Mouse (Mus musculus): ENCODE results near the gene Fam49a. TPM values are rescaled to one million over a fixed set of nuclear protein-coding genes. Genes with fewer than 3 reads are reported as not detected.

The Fam49a gene
- polyA plus RNA-seq, 2 experiments, result 4.6 to 11.3 TPM

DNA sequence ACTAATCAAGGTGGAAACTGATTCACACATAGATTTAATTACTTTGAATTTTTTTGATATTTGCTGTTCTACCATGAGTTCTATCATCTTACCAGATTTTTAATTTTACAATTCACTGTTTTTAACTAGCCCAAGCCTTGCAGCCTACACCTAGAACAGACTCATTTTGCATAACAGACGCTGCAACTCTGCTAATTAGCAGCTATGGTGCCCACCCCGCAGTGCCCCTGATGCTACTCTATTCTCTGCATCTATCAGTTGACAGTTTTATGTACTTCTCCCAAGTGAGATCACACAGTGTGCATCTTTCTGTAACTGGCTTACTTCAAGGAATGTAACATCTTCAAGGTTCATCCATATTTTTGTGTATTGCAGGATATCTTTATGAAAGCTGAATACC, 86.7 kb downstream of the Fam49a start:
- TF ChIP-seq POLR2A (IDR thresholded peaks at IDR 0.05; ENCODE audit: borderline replicate concordance, extremely low read depth, insufficient read depth, insufficient read length), result no peak
- ATAC-seq (ENCODE audit: low FRiP score, low read depth) (no peak), DNase-seq (ENCODE audit: low spot score) (no peak)
- no peak overlapping the region for H3K27ac ChIP-seq (replicated peaks; ENCODE audit: low read depth, low read length)
- WGBS, result 76% methylated on average over 2 of the region's 2 CpGs
- no peaks in the 10 kb centered on the region for H3K9me3 ChIP-seq (ENCODE audit: control insufficient read depth, low read length)
- H3K4me3 ChIP-seq (replicated peaks; ENCODE audit: low read length), result no peak overlapping the region
- H3K9ac ChIP-seq (ENCODE audit: low read depth, low read length, severe bottlenecking), result no peak overlapping the region
- H3K4me2 ChIP-seq (replicated peaks; ENCODE audit: low read depth, low read length, severe bottlenecking), result no peak overlapping the region
- H3K27me3 ChIP-seq (ENCODE audit: control insufficient read depth, insufficient read depth, low read length), result no peaks in the 10 kb centered on the region
- no peaks in the 10 kb centered on the region for H3K4me1 ChIP-seq (ENCODE audit: control insufficient read depth, insufficient read depth, low read length)
- H3K36me3 ChIP-seq (ENCODE audit: control insufficient read depth, insufficient read depth, low read length), result no peaks in the 10 kb centered on the region

DNA sequence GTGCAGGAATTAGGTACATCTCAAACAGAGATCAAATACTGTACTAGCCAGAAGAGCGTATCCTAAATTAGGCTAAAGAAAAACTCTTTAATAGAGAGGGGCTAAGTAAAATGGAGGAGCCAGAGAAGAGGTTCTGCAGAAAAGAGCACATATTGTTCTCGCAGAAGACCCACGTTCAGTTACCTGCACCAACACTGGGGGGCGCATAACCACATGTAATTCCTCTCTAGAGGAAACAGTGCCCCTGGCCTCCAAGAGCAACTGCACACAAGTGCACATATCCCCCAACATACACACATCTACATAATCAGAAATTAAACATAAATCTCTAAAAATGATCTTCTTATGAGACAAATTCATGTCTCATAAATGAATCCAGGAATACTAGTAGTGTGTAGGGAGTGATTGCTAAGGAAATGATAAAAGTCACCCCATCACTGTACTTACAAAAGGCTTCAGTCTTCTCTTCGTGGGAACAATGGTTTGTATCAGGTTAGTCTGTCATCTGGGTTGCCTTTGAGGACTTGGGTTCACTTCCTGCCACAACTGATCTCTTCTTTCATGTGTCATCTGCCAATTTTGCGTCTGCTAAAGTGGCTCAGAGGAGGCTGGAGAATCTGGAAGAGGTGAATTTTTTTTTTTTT, 87.8 kb downstream of the Fam49a start:
- Histone ChIP-seq H3K9ac (ENCODE audit: low read depth, low read length, severe bottlenecking) (no peak overlapping the region), H3K36me3 (ENCODE audit: control insufficient read depth, insufficient read depth, low read length) (no peaks in the 10 kb centered on the region), H3K27ac (replicated peaks; ENCODE audit: low read depth, low read length) (no peak overlapping the region), H3K27me3 (ENCODE audit: control insufficient read depth, insufficient read depth, low read length) (no peaks in the 10 kb centered on the region), H3K4me2 (replicated peaks; ENCODE audit: low read depth, low read length, severe bottlenecking) (no peak overlapping the region), H3K4me3 (replicated peaks; ENCODE audit: low read length) (no peak overlapping the region), H3K4me1 (ENCODE audit: control insufficient read depth, insufficient read depth, low read length) (no peaks in the 10 kb centered on the region), H3K9me3 (ENCODE audit: control insufficient read depth, low read length) (no peaks in the 10 kb centered on the region)
- ATAC-seq (ENCODE audit: low FRiP score, low read depth), result no peak
- DNase-seq (ENCODE audit: low spot score), result no peak
- TF ChIP-seq POLR2A (IDR thresholded peaks at IDR 0.05; ENCODE audit: borderline replicate concordance, extremely low read depth, insufficient read depth, insufficient read length), result no peak
- WGBS, result 78% methylated on average over 6 of the region's 6 CpGs

DNA sequence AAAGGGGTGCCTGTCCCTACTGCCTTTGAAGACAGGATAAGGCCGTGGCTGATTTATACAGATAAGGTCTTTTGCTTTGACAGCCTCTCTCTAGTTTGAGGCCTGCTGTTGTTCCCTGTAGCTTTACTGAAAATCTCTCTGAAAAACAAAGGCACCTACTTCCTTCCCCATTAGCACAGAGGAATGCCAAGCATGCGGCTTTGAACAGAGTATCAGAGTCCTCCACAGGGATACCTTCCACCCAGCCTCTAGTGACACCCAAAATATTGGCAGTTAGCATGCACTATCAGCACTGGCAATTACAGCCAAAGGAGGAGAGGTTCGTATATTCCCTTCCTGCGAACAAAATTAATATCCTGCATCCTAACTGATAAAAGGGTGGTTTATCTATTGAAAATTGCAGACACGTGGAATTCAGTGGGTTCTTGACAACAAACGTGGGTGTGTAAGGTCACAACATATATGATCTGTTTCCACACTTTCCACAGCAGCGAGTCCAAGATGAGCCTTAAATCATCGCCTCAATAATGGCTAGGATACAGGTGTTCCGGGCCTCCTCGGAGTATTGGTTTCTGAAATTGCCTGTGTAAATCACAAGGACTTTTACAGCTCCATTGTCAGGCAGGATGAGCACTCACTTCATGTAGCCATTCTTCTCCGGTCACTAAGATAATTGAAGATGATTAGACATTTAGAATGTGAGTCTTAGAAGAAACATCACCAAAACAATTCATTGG, 90.0 kb downstream of the Fam49a start:
- no peak for DNase-seq (ENCODE audit: low spot score)
- ATAC-seq (ENCODE audit: low FRiP score, low read depth), result no peak

DNA sequence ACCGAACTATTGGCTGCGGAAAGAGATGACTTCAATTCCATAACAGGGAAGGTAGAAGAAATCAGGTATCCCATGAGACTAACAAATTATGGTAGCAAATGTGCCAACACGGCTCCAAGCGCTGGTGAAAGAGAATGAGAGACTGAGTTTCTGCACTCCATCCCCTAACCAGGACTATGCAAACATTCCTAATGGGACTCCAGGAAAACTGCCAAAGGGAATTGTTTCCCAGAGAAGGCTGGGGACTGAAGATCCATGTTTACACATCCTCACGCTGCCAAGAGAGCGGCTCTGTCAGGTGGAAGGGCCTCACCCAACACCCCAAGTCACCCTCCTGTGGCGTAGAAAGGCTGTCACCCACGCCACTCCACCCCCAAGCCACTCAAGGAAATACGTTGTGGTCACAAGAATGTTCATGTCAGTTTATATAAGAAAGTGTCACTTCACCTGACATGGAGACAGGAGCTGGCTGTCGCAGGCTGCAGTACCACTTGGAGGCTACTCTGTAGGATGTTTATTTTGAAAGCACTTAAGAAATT, 92.2 kb downstream of the Fam49a start:
- DNase-seq (ENCODE audit: low spot score), result no peak
- peaks cover 4% of the 10 kb centered on the region; the same call in 1 of the 2 replicates for H3K4me1 ChIP-seq (ENCODE audit: control insufficient read depth, insufficient read depth, low read length)
- TF ChIP-seq POLR2A (IDR thresholded peaks at IDR 0.05; ENCODE audit: borderline replicate concordance, extremely low read depth, insufficient read depth, insufficient read length), result no peak
- no peak for ATAC-seq (ENCODE audit: low FRiP score, low read depth)
- no peak overlapping the region for H3K27ac ChIP-seq (replicated peaks; ENCODE audit: low read depth, low read length)
- H3K27me3 ChIP-seq (ENCODE audit: control insufficient read depth, insufficient read depth, low read length), result no peaks in the 10 kb centered on the region
- H3K36me3 ChIP-seq (ENCODE audit: control insufficient read depth, insufficient read depth, low read length), result no peaks in the 10 kb centered on the region
- H3K4me3 ChIP-seq (replicated peaks; ENCODE audit: low read length), result no peak overlapping the region
- H3K9ac ChIP-seq (ENCODE audit: low read depth, low read length, severe bottlenecking), result no peak overlapping the region
- H3K4me2 ChIP-seq (replicated peaks; ENCODE audit: low read depth, low read length, severe bottlenecking), result no peak overlapping the region
- WGBS, result 68% methylated on average over 10 of the region's 10 CpGs
- H3K9me3 ChIP-seq (ENCODE audit: control insufficient read depth, low read length), result no peaks in the 10 kb centered on the region

More for the DNA sequence above, 90.0 kb downstream of the Fam49a start:
- H3K27ac ChIP-seq (replicated peaks; ENCODE audit: low read depth, low read length), result no peak overlapping the region
- no peak overlapping the region for H3K4me2 ChIP-seq (replicated peaks; ENCODE audit: low read depth, low read length, severe bottlenecking)
- no peak for TF ChIP-seq POLR2A (IDR thresholded peaks at IDR 0.05; ENCODE audit: borderline replicate concordance, extremely low read depth, insufficient read depth, insufficient read length)
- H3K9me3 ChIP-seq (ENCODE audit: control insufficient read depth, low read length), result no peaks in the 10 kb centered on the region
- H3K27me3 ChIP-seq (ENCODE audit: control insufficient read depth, insufficient read depth, low read length), result no peaks in the 10 kb centered on the region
- H3K4me1 ChIP-seq (ENCODE audit: control insufficient read depth, insufficient read depth, low read length), result peaks cover 4% of the 10 kb centered on the region; the same call in 1 of the 2 replicates
- H3K4me3 ChIP-seq (replicated peaks; ENCODE audit: low read length), result no peak overlapping the region
- H3K36me3 ChIP-seq (ENCODE audit: control insufficient read depth, insufficient read depth, low read length), result no peaks in the 10 kb centered on the region
- WGBS, result 57% methylated on average over 11 of the region's 11 CpGs
- H3K9ac ChIP-seq (ENCODE audit: low read depth, low read length, severe bottlenecking), result no peak overlapping the region

DNA sequence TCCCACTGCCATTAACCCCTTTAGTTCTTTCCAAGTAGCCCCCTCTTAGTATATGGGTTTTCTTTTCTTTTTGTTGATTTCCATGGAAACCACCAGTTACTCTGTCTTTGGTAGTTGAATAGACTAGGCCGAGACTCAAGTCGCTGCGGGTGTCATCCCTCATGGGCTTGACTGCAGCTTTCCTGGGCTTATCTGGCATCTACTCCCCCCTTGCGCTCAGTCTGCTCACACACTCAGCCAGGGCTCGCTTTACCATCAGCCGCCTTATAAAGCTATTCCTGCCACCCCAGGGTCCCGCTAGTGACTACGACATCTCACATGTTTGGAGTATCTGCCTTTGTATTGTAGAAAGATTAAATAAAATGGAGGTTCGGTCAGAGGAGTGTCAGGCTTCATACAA, 94.1 kb downstream of the Fam49a start:
- no peaks in the 10 kb centered on the region for H3K36me3 ChIP-seq (ENCODE audit: control insufficient read depth, insufficient read depth, low read length)
- H3K9ac ChIP-seq (ENCODE audit: low read depth, low read length, severe bottlenecking), result no peak overlapping the region
- ATAC-seq (ENCODE audit: low FRiP score, low read depth) (no peak), DNase-seq (ENCODE audit: low spot score) (no peak)
- H3K27ac ChIP-seq (replicated peaks; ENCODE audit: low read depth, low read length), result no peak overlapping the region
- no peak for TF ChIP-seq POLR2A (IDR thresholded peaks at IDR 0.05; ENCODE audit: borderline replicate concordance, extremely low read depth, insufficient read depth, insufficient read length)
- no peak overlapping the region for H3K4me3 ChIP-seq (replicated peaks; ENCODE audit: low read length)
- H3K9me3 ChIP-seq (ENCODE audit: control insufficient read depth, low read length), result no peaks in the 10 kb centered on the region
- H3K4me2 ChIP-seq (replicated peaks; ENCODE audit: low read depth, low read length, severe bottlenecking), result no peak overlapping the region
- H3K4me1 ChIP-seq (ENCODE audit: control insufficient read depth, insufficient read depth, low read length), result peaks cover 4% of the 10 kb centered on the region; the same call in 1 of the 2 replicates
- no peaks in the 10 kb centered on the region for H3K27me3 ChIP-seq (ENCODE audit: control insufficient read depth, insufficient read depth, low read length)
- WGBS, result 84% methylated on average over 9 of the region's 9 CpGs
